Mouse (Mus musculus) ES-Bruce4 (cell line): ENCODE results near the gene Exosc3. TPM values are rescaled to one million over a fixed set of nuclear protein-coding genes. Genes with fewer than 3 reads are reported as not detected.

Experiments
- H3K27ac ChIP-seq: 2 replicates; pipeline ENCODE4 v1.5.1; 2012; ENCODE audit warnings: low read length, inconsistent platforms; ENCODE audit not compliant: insufficient read depth
- H3K27me3 ChIP-seq: 2 replicates; pipeline ENCODE4 v1.6.1; 2012; ENCODE audit warnings: mild to moderate bottlenecking, low read length, inconsistent platforms; ENCODE audit not compliant: control insufficient read depth, poor library complexity, insufficient read depth, severe bottlenecking
- H3K36me3 ChIP-seq: 2 replicates; pipeline ENCODE4 v1.6.1; 2012; ENCODE audit warnings: inconsistent platforms, mild to moderate bottlenecking, low read length, moderate library complexity; ENCODE audit not compliant: control insufficient read depth, poor library complexity, insufficient read depth, severe bottlenecking
- H3K4me1 ChIP-seq: one replicate; pipeline ENCODE4 v1.8.1; 2011; ENCODE audit warnings: low read length; ENCODE audit not compliant: control insufficient read depth, insufficient read depth
- H3K4me3 ChIP-seq: 2 replicates; pipeline ENCODE4 v1.5.1; 2011; ENCODE audit warnings: low read depth, mild to moderate bottlenecking, low read length
- H3K9ac ChIP-seq: 2 replicates; pipeline ENCODE4 v1.6.1; 2012; ENCODE audit warnings: low read depth, mild to moderate bottlenecking, inconsistent platforms; ENCODE audit not compliant: poor library complexity, severe bottlenecking
- H3K9me3 ChIP-seq: replicated peaks from 2 replicates; pipeline ENCODE4 v1.6.1; 2012; ENCODE audit warnings: mild to moderate bottlenecking, low read length, inconsistent platforms; ENCODE audit not compliant: control insufficient read depth, poor library complexity, insufficient read depth, severe bottlenecking
- CTCF ChIP-seq: IDR thresholded peaks from one replicate; pipeline ENCODE4 v1.8.1; 2011; ENCODE audit warnings: low read depth, low read length
- EP300 ChIP-seq: IDR thresholded peaks from 2 replicates; pipeline ENCODE4 v1.6.1; 2011; ENCODE audit warnings: low read depth, low read length; ENCODE audit not compliant: insufficient read depth
- POLR2A ChIP-seq: IDR thresholded peaks from one replicate; pipeline ENCODE4 v1.8.1; 2011; ENCODE audit warnings: low read length; ENCODE audit not compliant: insufficient read depth
- polyA plus RNA-seq: library from polyadenylated mRNA; stranded (reverse); fragments of >200 nt; gene quantifications from 2 replicates; pipeline ENCODE4 v1.2.4, GENCODE M21; 2011; ENCODE audit warnings: low read depth; ENCODE audit not compliant: missing spikeins, insufficient read depth, insufficient read length

The Exosc3 gene
- polyA plus RNA-seq, 1 experiment: 73.4 TPM

- Histone ChIP-seq H3K27ac (no peak within 1 kb of the TSS), H3K9ac (peak within 1 kb of the TSS; percentile 70), H3K4me3 (peak within 1 kb of the TSS; percentile 88), H3K9me3 (no peaks in the 10 kb centered on the region), H3K27me3 (no peaks in the 10 kb centered on the region), H3K36me3 (peaks cover 6% of the 10 kb centered on the region; the same call in 1 of the 2 replicates), H3K4me1 (no peaks in the 10 kb centered on the region)
- TF ChIP-seq EP300 (no peak), POLR2A (peak; percentile 52)
These were observed 45.6 kb downstream of the Exosc3 start, which contains the start of gene Trmt10b for GRCm38 (mm10) chr4:45296662-45297564. Trmt10b (plus strand) TSS chr4:45297127.

DNA sequence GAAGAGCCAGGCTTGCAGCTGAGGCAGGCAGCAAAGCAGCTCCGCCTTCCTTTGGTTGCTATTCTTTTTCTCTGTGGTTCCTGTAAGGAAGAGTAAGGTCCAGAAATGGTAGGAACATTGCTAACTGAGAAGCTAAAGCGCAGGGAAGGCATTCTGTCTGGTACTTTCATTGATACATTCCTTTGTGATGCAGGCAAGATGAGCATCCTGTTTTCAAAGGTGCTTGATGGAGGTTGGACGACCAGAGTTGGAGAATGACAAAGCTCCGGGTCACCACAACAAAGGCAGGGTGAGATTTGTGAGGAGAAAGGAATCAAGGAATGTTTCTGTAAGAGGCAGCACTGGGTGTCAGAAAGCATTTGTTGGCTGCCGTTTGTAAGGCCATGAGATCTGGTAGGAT lies 54.6 kb downstream of the Exosc3 start:
- H3K27ac ChIP-seq: no peak overlapping the region
- H3K9me3 ChIP-seq: no peaks in the 10 kb centered on the region
- no peak overlapping the region for H3K4me3 ChIP-seq
- no peaks in the 10 kb centered on the region for H3K27me3 ChIP-seq
- no peak for TF ChIP-seq CTCF
- TF ChIP-seq EP300: 0 out of 2 replicates have a peak, but pooled peaks have one; percentile 28
- TF ChIP-seq POLR2A: no peak
- H3K4me1 ChIP-seq: peaks cover 6% of the 10 kb centered on the region
- H3K9ac ChIP-seq: no peak overlapping the region
- H3K36me3 ChIP-seq: no peaks in the 10 kb centered on the region

GRCm38 (mm10) chr4:45286318-45286717 lies 56.2 kb downstream of the Exosc3 start:
- TF ChIP-seq POLR2A: no peak
- peak; percentile 84 for TF ChIP-seq CTCF
- peaks cover 6% of the 10 kb centered on the region for H3K4me1 ChIP-seq
- no peak overlapping the region for H3K27ac ChIP-seq
- no peaks in the 10 kb centered on the region for H3K9me3 ChIP-seq
- no peak overlapping the region for H3K9ac ChIP-seq
- no peak overlapping the region for H3K4me3 ChIP-seq
- H3K36me3 ChIP-seq: no peaks in the 10 kb centered on the region
- no peaks in the 10 kb centered on the region for H3K27me3 ChIP-seq

- Histone ChIP-seq H3K27ac (no peak overlapping the region), H3K36me3 (no peaks in the 10 kb centered on the region), H3K27me3 (no peaks in the 10 kb centered on the region), H3K9ac (no peak overlapping the region), H3K4me1 (peaks cover 3% of the 10 kb centered on the region), H3K9me3 (no peaks in the 10 kb centered on the region), H3K4me3 (no peak overlapping the region)
- peak; percentile 90 for TF ChIP-seq CTCF
- TF ChIP-seq EP300: 0 out of 2 replicates have a peak, but pooled peaks have one; percentile 6
- TF ChIP-seq POLR2A: no peak
These were observed 62.5 kb downstream of the Exosc3 start for GRCm38 (mm10) chr4:45279981-45280548.

- Histone ChIP-seq H3K9me3 (no peaks in the 10 kb centered on the region), H3K4me1 (no peaks in the 10 kb centered on the region), H3K36me3 (no peaks in the 10 kb centered on the region), H3K27me3 (no peaks in the 10 kb centered on the region), H3K4me3 (no peak overlapping the region), H3K27ac (no peak overlapping the region), H3K9ac (no peak overlapping the region)
- TF ChIP-seq POLR2A: no peak
- TF ChIP-seq EP300: no peak
- no peak for TF ChIP-seq CTCF
These were observed 63.2 kb downstream of the Exosc3 start for GRCm38 (mm10) chr4:45279292-45279691.

GRCm38 (mm10) chr4:45275770-45276169 lies 66.8 kb downstream of the Exosc3 start:
- no peak overlapping the region for H3K9ac ChIP-seq
- no peak overlapping the region for H3K4me3 ChIP-seq
- H3K4me1 ChIP-seq: no peaks in the 10 kb centered on the region
- H3K9me3 ChIP-seq: no peaks in the 10 kb centered on the region
- TF ChIP-seq POLR2A (no peak), EP300 (no peak), CTCF (no peak)
- H3K27me3 ChIP-seq: no peaks in the 10 kb centered on the region
- no peaks in the 10 kb centered on the region for H3K36me3 ChIP-seq
- H3K27ac ChIP-seq: no peak overlapping the region
